Mouse (Mus musculus): Measurements from ENCODE around the gene Gm17364. TPM values are rescaled to one million over a fixed set of nuclear protein-coding genes. Genes with fewer than 3 reads are reported as not detected.

The Gm17364 gene
- not detected in 2 replicates for polyA plus RNA-seq (2015; fragmentation: Nextera tagmentation; extraction: Ambion mirVana)

- no peak within 1 kb of the TSS for H3K4me3 ChIP-seq (replicated peaks)
- no peak for DNase-seq
- WGBS (ENCODE audit: insufficient replicate concordance) = 78% methylated on average over 10 of the region's 10 CpGs
These were observed at the start of gene Gm17364 for GRCm38 (mm10) chr13:41273927-41274650. Gene Gm17364 (minus strand): TSS chr13:41273977.

GRCm38 (mm10) chr13:41321433-41321832 lies 47.7 kb upstream of the Gm17364 start:
- Histone ChIP-seq H3K4me3 (replicated peaks) (no peak overlapping the region), H3K9ac (no peak overlapping the region), H3K36me3 (no peaks in the 10 kb centered on the region), H3K4me2 (no peak overlapping the region), H3K27ac (no peak overlapping the region), H3K27me3 (no peaks in the 10 kb centered on the region), H3K4me1 (replicated peaks) (no peaks in the 10 kb centered on the region), H3K9me3 (replicated peaks) (no peaks in the 10 kb centered on the region)
- ATAC-seq (ENCODE audit: low read depth) (no peak), DNase-seq (no peak)
- WGBS (ENCODE audit: insufficient replicate concordance) = 41% methylated on average over 3 of the region's 3 CpGs

More at GRCm38 (mm10) chr13:41273927-41274650, at the start of gene Gm17364:
- 0 out of 2 replicates have a peak, but pooled peaks cover 3% of the 10 kb centered on the region for H3K36me3 ChIP-seq
- H3K9ac ChIP-seq = no peak within 1 kb of the TSS
- no peaks in the 10 kb centered on the region for H3K4me1 ChIP-seq (replicated peaks)
- H3K27ac ChIP-seq = no peak within 1 kb of the TSS
- H3K4me2 ChIP-seq = no peak within 1 kb of the TSS
- H3K9me3 ChIP-seq (replicated peaks) = no peaks in the 10 kb centered on the region
- no peak for ATAC-seq (ENCODE audit: low read depth)
- no peaks in the 10 kb centered on the region for H3K27me3 ChIP-seq

DNA sequence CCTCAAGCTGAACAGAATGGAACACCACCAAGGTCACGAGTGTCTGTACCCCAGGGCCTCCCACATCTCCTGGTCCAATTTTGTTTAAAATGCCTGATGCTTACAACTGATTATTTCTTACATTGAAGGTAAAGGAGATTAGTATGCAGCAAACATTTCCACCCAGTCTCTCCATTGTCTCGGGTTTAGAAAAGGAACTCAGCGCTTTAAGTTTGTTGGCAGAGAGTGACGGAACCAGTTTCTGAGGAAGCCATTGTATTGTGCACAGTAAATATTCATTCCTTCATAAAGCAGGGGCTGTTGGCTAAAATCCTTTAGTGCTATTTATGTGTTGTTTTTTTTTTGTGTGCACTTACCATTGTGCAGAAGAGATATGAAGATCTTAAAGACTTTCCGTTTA lies 47.0 kb upstream of the Gm17364 start:
- no peak for ATAC-seq (ENCODE audit: low read depth)
- no peaks in the 10 kb centered on the region for H3K27me3 ChIP-seq
- no peak overlapping the region for H3K27ac ChIP-seq
- no peaks in the 10 kb centered on the region for H3K9me3 ChIP-seq (replicated peaks)
- 0 out of 2 replicates have a peak, but pooled peaks cover 1% of the 10 kb centered on the region for H3K36me3 ChIP-seq
- H3K9ac ChIP-seq = no peak overlapping the region
- WGBS (ENCODE audit: insufficient replicate concordance) = 70% methylated on average over 5 of the region's 5 CpGs
- no peak overlapping the region for H3K4me3 ChIP-seq (replicated peaks)
- no peak overlapping the region for H3K4me2 ChIP-seq
- no peaks in the 10 kb centered on the region for H3K4me1 ChIP-seq (replicated peaks)
- DNase-seq = no peak

GRCm38 (mm10) chr13:41302716-41303115 lies 28.9 kb upstream of the Gm17364 start:
- H3K9me3 ChIP-seq (replicated peaks) = no peaks in the 10 kb centered on the region
- H3K9ac ChIP-seq = no peak overlapping the region
- no peaks in the 10 kb centered on the region for H3K4me1 ChIP-seq (replicated peaks)
- no peak overlapping the region for H3K27ac ChIP-seq
- DNase-seq = peak; percentile 37
- no peaks in the 10 kb centered on the region for H3K36me3 ChIP-seq
- WGBS (ENCODE audit: insufficient replicate concordance) = 50% methylated on average over 10 of the region's 10 CpGs
- no peaks in the 10 kb centered on the region for H3K27me3 ChIP-seq
- no peak overlapping the region for H3K4me2 ChIP-seq
- no peak overlapping the region for H3K4me3 ChIP-seq (replicated peaks)
- ATAC-seq (ENCODE audit: low read depth) = no peak

DNA sequence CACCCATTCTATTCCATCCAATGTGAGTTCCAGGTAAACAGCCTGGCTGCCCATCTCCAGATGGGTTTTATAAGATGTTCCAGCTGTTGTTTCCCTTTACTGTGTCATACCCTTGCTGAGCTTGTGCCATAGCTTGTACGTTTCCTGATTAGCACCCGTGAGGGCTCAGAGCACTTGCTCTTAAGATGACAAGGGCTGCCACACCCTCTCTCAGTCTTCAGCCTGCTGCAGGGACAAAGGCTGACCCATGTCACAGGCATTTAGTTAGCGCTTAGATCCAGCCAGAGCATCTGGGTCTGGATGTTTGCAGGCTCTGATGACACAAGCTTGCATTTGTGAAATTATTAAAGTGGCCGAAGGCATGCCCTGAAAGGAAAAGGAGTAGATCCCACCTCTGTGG lies 26.3 kb upstream of the Gm17364 start:
- H3K4me1 ChIP-seq (replicated peaks) = no peaks in the 10 kb centered on the region
- DNase-seq (no peak), ATAC-seq (ENCODE audit: low read depth) (no peak)
- H3K4me2 ChIP-seq = no peak overlapping the region
- H3K9ac ChIP-seq = no peak overlapping the region
- H3K27ac ChIP-seq = no peak overlapping the region
- H3K9me3 ChIP-seq (replicated peaks) = no peaks in the 10 kb centered on the region
- no peaks in the 10 kb centered on the region for H3K36me3 ChIP-seq
- H3K27me3 ChIP-seq = no peaks in the 10 kb centered on the region
- H3K4me3 ChIP-seq (replicated peaks) = no peak overlapping the region
- 42% methylated on average over 4 of the region's 4 CpGs for WGBS (ENCODE audit: insufficient replicate concordance)

GRCm38 (mm10) chr13:41298996-41299395 lies 25.2 kb upstream of the Gm17364 start:
- H3K9me3 ChIP-seq (replicated peaks) = no peaks in the 10 kb centered on the region
- H3K4me3 ChIP-seq (replicated peaks) = no peak overlapping the region
- DNase-seq = no peak
- H3K27me3 ChIP-seq = no peaks in the 10 kb centered on the region
- 53% methylated on average over 5 of the region's 5 CpGs for WGBS (ENCODE audit: insufficient replicate concordance)
- H3K27ac ChIP-seq = no peak overlapping the region
- ATAC-seq (ENCODE audit: low read depth) = no peak
- H3K36me3 ChIP-seq = no peaks in the 10 kb centered on the region
- no peak overlapping the region for H3K4me2 ChIP-seq
- no peaks in the 10 kb centered on the region for H3K4me1 ChIP-seq (replicated peaks)
- H3K9ac ChIP-seq = no peak overlapping the region

- Histone ChIP-seq H3K9ac (no peak overlapping the region), H3K27me3 (no peaks in the 10 kb centered on the region; the same call in 1 of the 2 replicates), H3K4me3 (replicated peaks) (no peak overlapping the region), H3K4me1 (replicated peaks) (no peaks in the 10 kb centered on the region), H3K36me3 (no peaks in the 10 kb centered on the region), H3K4me2 (no peak overlapping the region), H3K9me3 (replicated peaks) (no peaks in the 10 kb centered on the region), H3K27ac (no peak overlapping the region)
- ATAC-seq (ENCODE audit: low read depth) (0 out of 2 replicates have a peak, but pooled peaks have one; percentile 43), DNase-seq (no peak)
- 7% methylated on average over 2 of the region's 2 CpGs for WGBS (ENCODE audit: insufficient replicate concordance)
These were observed 24.8 kb upstream of the Gm17364 start for GRCm38 (mm10) chr13:41298533-41298932.

GRCm38 (mm10) chr13:41296396-41296795 lies 22.6 kb upstream of the Gm17364 start:
- Histone ChIP-seq H3K27me3 (no peaks in the 10 kb centered on the region; the same call in 1 of the 2 replicates), H3K9me3 (replicated peaks) (no peaks in the 10 kb centered on the region), H3K4me3 (replicated peaks) (no peak overlapping the region), H3K4me1 (replicated peaks) (no peaks in the 10 kb centered on the region), H3K9ac (no peak overlapping the region), H3K36me3 (no peaks in the 10 kb centered on the region), H3K27ac (no peak overlapping the region), H3K4me2 (no peak overlapping the region)
- DNase-seq (no peak), ATAC-seq (ENCODE audit: low read depth) (no peak)
- WGBS (ENCODE audit: insufficient replicate concordance) = 74% methylated on average over 10 of the region's 10 CpGs

GRCm38 (mm10) chr13:41295886-41296285 lies 22.1 kb upstream of the Gm17364 start:
- ATAC-seq (ENCODE audit: low read depth) = no peak
- Histone ChIP-seq H3K9me3 (replicated peaks) (no peaks in the 10 kb centered on the region), H3K9ac (no peak overlapping the region), H3K27ac (no peak overlapping the region), H3K27me3 (no peaks in the 10 kb centered on the region; the same call in 1 of the 2 replicates), H3K36me3 (no peaks in the 10 kb centered on the region), H3K4me1 (replicated peaks) (no peaks in the 10 kb centered on the region), H3K4me3 (replicated peaks) (no peak overlapping the region), H3K4me2 (no peak overlapping the region)
- no peak for DNase-seq
- WGBS (ENCODE audit: insufficient replicate concordance) = 55% methylated on average over 6 of the region's 6 CpGs

GRCm38 (mm10) chr13:41293595-41293994 lies 19.8 kb upstream of the Gm17364 start:
- H3K9me3 ChIP-seq (replicated peaks) = no peaks in the 10 kb centered on the region
- DNase-seq = no peak
- no peak overlapping the region for H3K27ac ChIP-seq
- no peaks in the 10 kb centered on the region for H3K36me3 ChIP-seq
- H3K4me1 ChIP-seq (replicated peaks) = no peaks in the 10 kb centered on the region
- no peaks in the 10 kb centered on the region; the same call in 1 of the 2 replicates for H3K27me3 ChIP-seq
- no peak for ATAC-seq (ENCODE audit: low read depth)
- no peak overlapping the region for H3K4me2 ChIP-seq
- WGBS (ENCODE audit: insufficient replicate concordance) = 58% methylated on average over 5 of the region's 5 CpGs
- no peak overlapping the region for H3K9ac ChIP-seq
- no peak overlapping the region for H3K4me3 ChIP-seq (replicated peaks)

- no peaks in the 10 kb centered on the region for H3K9me3 ChIP-seq (replicated peaks)
- H3K36me3 ChIP-seq = no peaks in the 10 kb centered on the region
- no peak overlapping the region for H3K9ac ChIP-seq
- no peaks in the 10 kb centered on the region; the same call in 1 of the 2 replicates for H3K27me3 ChIP-seq
- no peak overlapping the region for H3K4me3 ChIP-seq (replicated peaks)
- DNase-seq (no peak), ATAC-seq (ENCODE audit: low read depth) (no peak)
- WGBS (ENCODE audit: insufficient replicate concordance) = 52% methylated on average over 4 of the region's 4 CpGs
- H3K4me1 ChIP-seq (replicated peaks) = no peaks in the 10 kb centered on the region
- H3K4me2 ChIP-seq = no peak overlapping the region
- no peak overlapping the region for H3K27ac ChIP-seq
These were observed 17.7 kb upstream of the Gm17364 start for GRCm38 (mm10) chr13:41291466-41291974.

DNA sequence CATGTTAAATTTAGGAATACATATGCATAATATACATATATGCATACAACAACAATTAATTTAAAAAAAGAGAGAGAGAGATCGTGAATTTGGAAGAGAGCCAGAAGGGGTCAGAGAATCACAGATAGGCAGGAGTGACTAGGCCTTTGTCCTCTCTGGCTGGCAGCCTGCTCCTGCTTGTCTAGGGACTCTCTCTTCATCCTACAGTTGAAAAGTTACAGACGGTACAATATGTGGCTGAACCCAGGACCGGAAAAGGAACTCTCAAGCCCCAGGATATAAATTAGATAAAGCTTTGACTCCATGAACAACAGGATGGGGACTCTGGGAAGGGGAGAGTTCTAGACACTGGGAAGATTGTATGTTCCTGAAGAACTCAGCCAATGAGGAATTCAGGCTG lies 12.5 kb upstream of the Gm17364 start:
- no peak overlapping the region for H3K27ac ChIP-seq
- H3K9ac ChIP-seq = no peak overlapping the region
- no peak overlapping the region for H3K4me2 ChIP-seq
- H3K4me1 ChIP-seq (replicated peaks) = no peaks in the 10 kb centered on the region
- DNase-seq (no peak), ATAC-seq (ENCODE audit: low read depth) (no peak)
- H3K36me3 ChIP-seq = no peaks in the 10 kb centered on the region
- no peak overlapping the region for H3K4me3 ChIP-seq (replicated peaks)
- no peaks in the 10 kb centered on the region for H3K9me3 ChIP-seq (replicated peaks)
- no peaks in the 10 kb centered on the region for H3K27me3 ChIP-seq
- WGBS (ENCODE audit: insufficient replicate concordance) = 57% methylated on average over 3 of the region's 3 CpGs

All from liver, embryonic 13.5 days (tissue).